Mouse (Mus musculus) neural tube, embryonic 11.5 days (tissue): ENCODE results near the gene Cnpy1. TPM values are rescaled to one million over a fixed set of nuclear protein-coding genes. Genes with fewer than 3 reads are reported as not detected.

Source experiments
- ATAC-seq: fragments of 200-750 bp; cut with Nextera tagmentation; 2 replicates; pipeline ENCODE4 v1.8.0; 2017; ENCODE audit warnings: moderate number of reproducible peaks, mild to moderate bottlenecking, moderate TSS enrichment, moderate library complexity; ENCODE audit not compliant: insufficient read depth, low FRiP score, low TSS enrichment
- DNase-seq: peaks from one replicate; pipeline ENCODE4 v3.0.0-alpha.2; 2015; ENCODE audit warnings: low spot score
- H3K27ac ChIP-seq: fragments of 300-500 bp; sonication (generic); 2 replicates; pipeline ENCODE4 v1.5.1; 2014; ENCODE audit warnings: low read depth, mild to moderate bottlenecking, low read length
- H3K27me3 ChIP-seq: fragments of 300-500 bp; sonication (generic); 2 replicates; pipeline ENCODE4 v1.6.1; 2014; ENCODE audit warnings: mild to moderate bottlenecking, low read length, mixed read lengths; ENCODE audit not compliant: control insufficient read depth, insufficient read depth
- H3K36me3 ChIP-seq: fragments of 300-500 bp; sonication (generic); 2 replicates; pipeline ENCODE4 v1.6.1; 2014; ENCODE audit warnings: mild to moderate bottlenecking, low read length, moderate library complexity, mixed read lengths; ENCODE audit not compliant: control insufficient read depth, insufficient read depth
- H3K4me1 ChIP-seq: fragments of 300-500 bp; sonication (generic); 2 replicates; pipeline ENCODE4 v1.6.1; 2014; ENCODE audit warnings: low read length, mixed read lengths; ENCODE audit not compliant: control insufficient read depth, insufficient read depth
- H3K4me2 ChIP-seq: fragments of 300-500 bp; sonication (generic); 2 replicates; pipeline ENCODE4 v1.6.1; 2014; ENCODE audit warnings: low read depth, mild to moderate bottlenecking, moderate library complexity
- H3K4me3 ChIP-seq: fragments of 300-500 bp; sonication (generic); 2 replicates; pipeline ENCODE4 v1.5.1; 2014; ENCODE audit warnings: low read depth, low read length
- H3K9ac ChIP-seq: fragments of 300-500 bp; sonication (generic); 2 replicates; pipeline ENCODE4 v1.6.1; 2014; ENCODE audit warnings: mild to moderate bottlenecking, low read length
- H3K9me3 ChIP-seq: fragments of 300-500 bp; sonication (generic); 2 replicates; pipeline ENCODE4 v1.6.1; 2016; ENCODE audit warnings: low read length; ENCODE audit not compliant: control insufficient read depth
- WGBS: fragments of 180-500 bp; shearing (Covaris S2); extraction: QIAGEN DNeasy Blood & Tissue Kit; methylation state at CpG from one replicate; pipeline ENCODE4 v1.1.7; 2014; 5-methylcytosine and 5-hydroxymethylcytosine counted together
- polyA plus RNA-seq: library from polyadenylated mRNA; unstranded; fragments of >200 nt; fragmentation: Nextera tagmentation; extraction: Ambion mirVana; gene quantifications from 2 replicates; pipeline ENCODE4 v1.2.1, GENCODE M21; 2014

Gene Cnpy1
- polyA plus RNA-seq, 1 experiment from 2014 or later: 7.1 TPM

- no peaks in the 10 kb centered on the region for H3K36me3 ChIP-seq
- H3K4me1 ChIP-seq: peaks cover 5% of the 10 kb centered on the region
- DNase-seq (peak; percentile 20), ATAC-seq (no peak)
- H3K27ac ChIP-seq: no peak overlapping the region
- H3K9ac ChIP-seq: no peak overlapping the region
- no peak overlapping the region for H3K4me3 ChIP-seq
- 0% methylated on average over 15 of the region's 15 CpGs for WGBS
- peaks cover 77% of the 10 kb centered on the region for H3K27me3 ChIP-seq
- no peaks in the 10 kb centered on the region for H3K9me3 ChIP-seq
- no peak overlapping the region for H3K4me2 ChIP-seq
Measured at GRCm38 (mm10) chr5:28159072-28159458, 86.5 kb downstream of the Cnpy1 start.

GRCm38 (mm10) chr5:28158308-28159071 lies 87.1 kb downstream of the Cnpy1 start:
- H3K27ac ChIP-seq: no peak overlapping the region
- H3K9me3 ChIP-seq: no peaks in the 10 kb centered on the region
- peaks cover 5% of the 10 kb centered on the region for H3K4me1 ChIP-seq
- H3K36me3 ChIP-seq: no peaks in the 10 kb centered on the region
- H3K9ac ChIP-seq: no peak overlapping the region
- WGBS: under 1% methylated on average over 31 of the region's 31 CpGs
- DNase-seq: peak; percentile 35
- H3K4me2 ChIP-seq: peak overlapping the region; percentile 6
- peaks cover 75% of the 10 kb centered on the region for H3K27me3 ChIP-seq
- 0 out of 2 replicates have a peak overlapping the region, but pooled peaks have one; percentile 15 for H3K4me3 ChIP-seq
- ATAC-seq: peak; percentile 44; the same call in 1 of the 2 replicates

- Histone ChIP-seq H3K4me2 (peak overlapping the region; percentile 6), H3K27ac (no peak overlapping the region), H3K9ac (no peak overlapping the region), H3K36me3 (no peaks in the 10 kb centered on the region), H3K4me3 (no peak overlapping the region), H3K9me3 (no peaks in the 10 kb centered on the region), H3K27me3 (peaks cover 71% of the 10 kb centered on the region), H3K4me1 (peaks cover 5% of the 10 kb centered on the region)
- DNase-seq (peak; percentile 15), ATAC-seq (no peak)
- WGBS: under 1% methylated on average over 17 of the region's 17 CpGs
Measured at GRCm38 (mm10) chr5:28157781-28158180, 87.8 kb downstream of the Cnpy1 start.

GRCm38 (mm10) chr5:28157044-28157730 lies 88.4 kb downstream of the Cnpy1 start:
- H3K9ac ChIP-seq: no peak overlapping the region
- H3K27me3 ChIP-seq: peaks cover 66% of the 10 kb centered on the region
- H3K4me1 ChIP-seq: peaks cover 5% of the 10 kb centered on the region
- no peak overlapping the region for H3K27ac ChIP-seq
- ATAC-seq (no peak), DNase-seq (no peak)
- H3K36me3 ChIP-seq: no peaks in the 10 kb centered on the region
- H3K4me3 ChIP-seq: no peak overlapping the region
- 4% methylated on average over 9 of the region's 9 CpGs for WGBS
- no peaks in the 10 kb centered on the region for H3K9me3 ChIP-seq
- H3K4me2 ChIP-seq: no peak overlapping the region

Other genes starting within 250 kb of the Cnpy1 start
- 107 and 109 TPM in 2 replicates for gene Insig1, start 174.4 kb downstream of the Cnpy1 start, polyA plus RNA-seq
- not detected in 2 replicates for gene En2, start 80.1 kb downstream of the Cnpy1 start, polyA plus RNA-seq
- 20.1 and 22.3 TPM in 2 replicates for gene Rbm33, start 71.3 kb upstream of the Cnpy1 start, polyA plus RNA-seq
- 1.9 and 2.5 TPM in 2 replicates for gene Shh, start 221.4 kb upstream of the Cnpy1 start, polyA plus RNA-seq